Mouse (Mus musculus) limb, embryonic 14.5 days (tissue): ENCODE measurements around the gene Zfp960. TPM values are rescaled to one million over a fixed set of nuclear protein-coding genes. Genes with fewer than 3 reads are reported as not detected.
"Not testable (repeated sequence)": the region's sequence is repeated elsewhere in the genome, so short reads cannot be mapped to it uniquely, and the experiment has no call there.

Experiments
- ATAC-seq: fragments of 200-750 bp; cut with Nextera tagmentation; 2 replicates; pipeline ENCODE4 v1.8.0; 2017; ENCODE audit warnings: low read depth, moderate number of reproducible peaks, moderate TSS enrichment; ENCODE audit not compliant: low FRiP score
- DNase-seq: peaks from one replicate; pipeline ENCODE4 v3.0.0-alpha.2; 2015; ENCODE audit warnings: low spot score
- H3K27ac ChIP-seq: fragments of 300-500 bp; sonication (generic); replicated peaks from 2 replicates; pipeline ENCODE4 v1.5.1; 2014; ENCODE audit warnings: low read depth, mild to moderate bottlenecking, low read length, moderate library complexity, mixed read lengths
- H3K27me3 ChIP-seq: fragments of 300-500 bp; sonication (generic); 2 replicates; pipeline ENCODE4 v1.6.1; 2014; ENCODE audit warnings: low read length, mixed read lengths; ENCODE audit not compliant: control insufficient read depth, insufficient read depth
- H3K36me3 ChIP-seq: fragments of 300-500 bp; sonication (generic); 2 replicates; pipeline ENCODE4 v1.6.1; 2014; ENCODE audit warnings: mild to moderate bottlenecking, low read length, moderate library complexity, mixed read lengths; ENCODE audit not compliant: control insufficient read depth, insufficient read depth
- H3K4me1 ChIP-seq: fragments of 300-500 bp; sonication (generic); 2 replicates; pipeline ENCODE4 v1.6.1; 2014; ENCODE audit warnings: antibody characterized with exemption, low read length, mixed read lengths; ENCODE audit not compliant: control insufficient read depth, insufficient read depth
- H3K4me2 ChIP-seq: fragments of 300-500 bp; sonication (generic); replicated peaks from 2 replicates; pipeline ENCODE4 v1.6.1; 2014; ENCODE audit warnings: low read depth, mild to moderate bottlenecking, low read length, moderate library complexity; ENCODE audit not compliant: severe bottlenecking
- H3K4me3 ChIP-seq: fragments of 300-500 bp; sonication (generic); replicated peaks from 2 replicates; pipeline ENCODE4 v1.5.1; 2014; ENCODE audit warnings: low read length
- H3K9ac ChIP-seq: fragments of 300-500 bp; sonication (generic); 2 replicates; pipeline ENCODE4 v1.6.1; 2014; ENCODE audit warnings: mild to moderate bottlenecking, low read depth, low read length, moderate library complexity; ENCODE audit not compliant: severe bottlenecking
- H3K9me3 ChIP-seq: fragments of 300-500 bp; sonication (generic); 2 replicates; pipeline ENCODE4 v1.6.1; 2016; ENCODE audit warnings: low read length; ENCODE audit not compliant: control insufficient read depth
- WGBS: fragments of 180-500 bp; shearing (Covaris S2); extraction: QIAGEN DNeasy Blood & Tissue Kit; methylation state at CpG from one replicate; pipeline ENCODE4 v1.1.7; 2014; 5-methylcytosine and 5-hydroxymethylcytosine counted together
- polyA plus RNA-seq, 2 experiments: library from polyadenylated mRNA; depleted of rRNA in 1 of 2; stranded (reverse) in 1 of 2; unstranded in 1 of 2; fragments of >200 nt; fragmentation: Nextera tagmentation in 1 of 2; extraction: Ambion mirVana in 1 of 2; gene quantifications; 2 replicates each; pipeline versions ENCODE4 v1.2.1 to v1.2.3; 2012 to 2014

The Zfp960 gene
- polyA plus RNA-seq (2012; rRNA removed) (2.0 and 3.0 TPM in 2 replicates), polyA plus RNA-seq (2014; fragmentation: Nextera tagmentation; extraction: Ambion mirVana) (6.4 and 6.5 TPM in 2 replicates)

DNA sequence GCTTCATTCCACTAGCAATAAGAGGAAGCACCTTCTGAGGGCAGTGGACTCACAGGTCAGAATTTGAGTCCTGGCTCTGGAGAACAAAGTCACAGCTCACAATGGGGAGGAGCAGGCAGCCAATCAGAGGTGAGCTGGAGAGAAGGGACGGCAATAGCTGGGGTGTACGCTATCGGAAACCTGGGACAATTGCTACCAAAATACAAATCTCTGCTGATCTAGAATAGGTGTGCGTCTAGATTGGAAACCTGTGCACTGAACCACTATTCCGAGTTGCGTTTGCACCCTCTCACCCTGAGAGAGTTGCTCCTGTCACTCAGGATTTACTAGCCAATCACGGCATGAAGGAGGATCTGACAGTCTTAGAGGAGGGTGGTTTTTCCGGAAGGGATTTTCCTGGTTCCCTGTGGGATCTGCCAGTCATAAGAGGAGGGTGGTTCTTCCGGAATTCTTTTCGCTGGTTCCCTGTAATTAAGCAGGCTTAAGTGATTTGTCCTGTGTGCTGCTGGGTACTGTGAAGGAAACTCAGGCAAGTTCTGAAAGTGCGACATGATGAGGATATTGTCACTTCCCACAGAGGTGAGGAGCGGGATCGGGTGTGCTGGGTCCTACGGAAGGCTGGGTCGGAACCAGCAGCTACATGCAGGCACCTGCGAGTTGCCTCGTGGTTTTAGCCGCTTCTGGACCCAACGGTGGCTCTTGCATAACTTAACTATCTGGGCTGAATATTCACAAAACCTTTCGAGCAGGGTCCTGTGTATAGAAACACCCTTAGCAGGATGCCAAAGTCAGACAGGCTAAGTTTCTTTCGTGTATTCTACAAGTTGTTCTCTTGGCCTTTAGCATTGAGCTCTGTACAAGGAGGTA, at the start of gene Zfp960:
Gene Zfp960, plus strand, starts transcription at position 486 of the 867 bp plus-strand sequence.
- not testable (repeated sequence) for H3K36me3 ChIP-seq, H3K4me1 ChIP-seq, H3K27me3 ChIP-seq, H3K27ac ChIP-seq, H3K9me3 ChIP-seq
- peak; percentile 95 for ATAC-seq
- peak within 1 kb of the TSS; percentile 45 for H3K4me3 ChIP-seq
- 2% methylated on average over 12 of the region's 21 CpGs for WGBS
- DNase-seq, result peak; percentile 95
- peak within 1 kb of the TSS; percentile 43 for H3K4me2 ChIP-seq
- H3K9ac ChIP-seq, result peak within 1 kb of the TSS; percentile 49

DNA sequence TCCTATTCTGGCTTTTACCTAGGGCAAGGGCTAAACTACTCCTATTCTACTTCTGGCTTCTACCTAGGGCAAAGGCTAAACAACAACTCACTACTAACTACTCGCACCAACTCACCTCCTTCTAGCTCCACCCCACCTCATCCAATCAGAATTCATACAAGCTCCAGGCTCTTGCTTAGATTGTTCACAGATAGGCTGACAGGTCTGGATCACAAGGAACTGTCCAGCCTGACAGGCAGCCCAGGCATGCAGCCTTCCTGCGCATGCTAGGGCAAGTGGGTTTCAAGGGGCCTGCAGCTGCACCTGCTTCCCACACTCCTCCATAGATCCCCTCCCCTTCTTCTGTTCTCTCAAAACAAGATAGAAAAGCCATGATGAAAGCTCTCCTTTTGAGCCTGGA, 45.8 kb upstream of the Zfp960 start:
- H3K4me2 ChIP-seq, H3K9ac ChIP-seq, ATAC-seq, H3K27ac ChIP-seq, H3K9me3 ChIP-seq, H3K4me1 ChIP-seq, H3K4me3 ChIP-seq, H3K36me3 ChIP-seq, DNase-seq, H3K27me3 ChIP-seq: not testable (repeated sequence)
- WGBS, result 97% methylated on average over 2 of the region's 2 CpGs

DNA sequence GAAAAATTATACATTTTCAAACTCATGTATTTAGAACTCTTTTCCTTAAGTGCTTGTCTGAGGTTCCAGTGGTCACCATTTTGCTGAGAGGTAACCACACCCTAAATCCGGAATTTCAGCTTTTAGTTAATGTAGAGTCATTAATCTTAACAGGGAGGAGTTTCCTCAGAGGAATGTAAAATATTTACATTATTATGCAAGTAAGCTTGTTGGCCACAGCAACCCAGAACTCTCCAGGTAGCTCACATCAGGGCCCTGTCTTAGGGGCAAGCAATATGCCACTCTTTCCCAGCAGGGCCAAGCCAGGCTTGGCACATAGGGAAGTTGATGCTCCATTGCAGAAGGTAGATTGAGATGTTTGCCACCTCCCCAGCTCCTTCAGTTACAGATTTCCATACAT, 4.3 kb upstream of the Zfp960 start:
- H3K4me1 ChIP-seq, H3K9me3 ChIP-seq, H3K4me2 ChIP-seq, H3K4me3 ChIP-seq, H3K27me3 ChIP-seq, H3K36me3 ChIP-seq, H3K9ac ChIP-seq, H3K27ac ChIP-seq, ATAC-seq, DNase-seq: not testable (repeated sequence)
- 48% methylated on average over 1 of the region's 1 CpGs for WGBS

DNA sequence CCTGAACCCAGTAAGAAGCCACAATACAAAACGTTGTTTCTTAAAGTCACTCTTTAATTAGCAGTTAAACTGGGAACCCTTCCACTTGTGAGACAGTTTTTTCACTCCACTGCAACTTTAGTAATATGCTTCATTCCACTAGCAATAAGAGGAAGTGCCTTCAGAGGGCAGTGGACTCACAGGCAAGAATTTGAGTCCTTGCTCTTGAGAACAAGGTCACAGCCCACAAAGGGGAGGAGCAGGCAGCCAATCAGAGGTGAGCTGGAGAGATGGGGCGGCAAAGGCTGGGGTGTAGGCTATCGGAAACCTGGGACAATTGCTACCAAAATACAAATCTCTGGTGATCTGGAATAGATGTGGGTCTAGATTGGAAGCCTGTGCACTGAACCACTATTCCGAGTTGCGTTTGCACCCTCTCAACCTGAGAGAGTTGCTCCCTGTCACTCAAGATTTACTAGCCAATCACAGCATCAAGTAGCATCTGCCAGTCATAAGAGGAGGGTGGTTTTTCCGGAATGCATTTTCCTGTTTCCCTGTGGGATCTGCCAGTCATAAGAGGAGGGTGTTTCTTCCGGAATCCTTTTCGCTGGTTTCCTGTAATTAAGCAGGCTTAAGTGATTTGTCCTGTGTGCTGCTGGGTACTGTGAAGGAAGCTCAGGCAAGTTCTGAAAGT, 57.1 kb downstream of the Zfp960 start, which contains the start of gene Zfp97:
Gene Zfp97, plus strand, starts transcription at position 586 of the 673 bp plus-strand sequence.
- ATAC-seq, result peak; percentile 92
- not testable (repeated sequence) for H3K4me3 ChIP-seq, H3K27ac ChIP-seq, H3K36me3 ChIP-seq, H3K4me1 ChIP-seq, H3K9me3 ChIP-seq, H3K4me2 ChIP-seq, H3K27me3 ChIP-seq, H3K9ac ChIP-seq, DNase-seq
- no CpG with 5 or more reads among the region's 8 CpGs for WGBS

Other genes with a start within 250 kb of the Zfp960 start
- 2.0 and 2.7 TPM in 2 replicates for gene Zfp97, start 57.3 kb downstream of the Zfp960 start, polyA plus RNA-seq (2012; rRNA removed)
- 5.4 and 6.4 TPM in 2 replicates for gene Zfp97, start 57.3 kb downstream of the Zfp960 start, polyA plus RNA-seq (2014; fragmentation: Nextera tagmentation; extraction: Ambion mirVana)